ENCODE assay signal across 8 mouse cellular contexts in the genomic region with DNA sequence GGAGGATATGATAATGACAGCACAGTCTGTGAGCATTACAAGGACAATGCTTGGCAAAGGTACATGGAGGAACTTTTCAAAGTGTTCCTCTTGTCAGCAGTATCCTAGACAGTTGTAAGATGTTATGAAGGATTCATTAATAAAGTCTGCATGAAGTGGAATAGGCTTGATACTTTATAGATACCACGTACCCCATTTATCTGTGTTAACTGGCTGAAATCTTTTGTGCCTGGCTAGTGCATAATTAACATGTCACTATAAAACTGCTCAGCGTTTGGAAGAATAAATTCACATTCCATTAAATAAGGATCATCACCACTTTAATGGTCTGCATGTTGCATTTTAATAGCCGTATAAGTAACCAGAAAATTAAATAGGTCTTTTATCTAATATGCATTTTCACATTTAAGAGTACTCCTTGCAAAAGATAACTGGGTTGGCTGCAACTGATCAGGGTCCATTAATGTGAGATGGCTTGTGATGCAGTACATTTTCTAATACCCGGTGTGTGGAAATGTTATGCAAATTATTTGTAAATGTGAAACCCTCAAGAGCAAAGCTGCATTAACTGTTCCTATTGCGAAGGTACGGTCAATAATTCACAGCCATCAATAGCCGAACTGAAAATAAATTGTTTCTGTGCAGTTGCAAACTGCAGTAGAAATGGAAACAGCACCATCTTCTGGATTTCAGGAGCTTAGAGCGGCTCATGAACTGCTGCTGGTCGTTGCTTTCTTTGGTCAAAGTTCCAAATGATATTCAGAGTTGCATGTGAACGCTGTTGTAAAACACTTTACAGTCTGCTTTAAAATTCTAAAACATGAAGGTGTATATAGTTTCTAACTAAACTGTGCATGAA.
DNase-seq lines count a peak whose midpoint lies in the region; ATAC-seq and TF ChIP-seq lines count a peak whose summit lies in the region.

No protein-coding gene starts in this region.

- peak; percentile 88 for TF ChIP-seq CTCF in hindbrain, postnatal 0 days (IDR thresholded peaks at IDR 0.05; ENCODE audit: low read depth)

- no peaks in the 10 kb centered on the region for H3K9me3 ChIP-seq in kidney, embryonic 16.5 days (ENCODE audit: low read length)
- H3K9me3 ChIP-seq in hindbrain, postnatal 0 days (ENCODE audit: low read length) = no peaks in the 10 kb centered on the region
- no peaks in the 10 kb centered on the region for H3K9me3 ChIP-seq in neural tube, embryonic 14.5 days (ENCODE audit: control insufficient read depth, low read length)

- H3K27me3 ChIP-seq in kidney, embryonic 16.5 days (ENCODE audit: insufficient read depth, low read length) = no peaks in the 10 kb centered on the region
- no peaks in the 10 kb centered on the region for H3K27me3 ChIP-seq in hindbrain, postnatal 0 days (ENCODE audit: insufficient read depth, low read length)
- H3K27me3 ChIP-seq in neural tube, embryonic 14.5 days (ENCODE audit: control insufficient read depth, insufficient read depth, low read length) = no peaks in the 10 kb centered on the region

- no peaks in the 10 kb centered on the region for H3K4me1 ChIP-seq in kidney, embryonic 16.5 days (ENCODE audit: insufficient read depth, low read length)
- H3K4me1 ChIP-seq in hindbrain, postnatal 0 days (ENCODE audit: insufficient read depth, low read length) = no peaks in the 10 kb centered on the region
- H3K4me1 ChIP-seq in neural tube, embryonic 14.5 days (ENCODE audit: control insufficient read depth, insufficient read depth, low read length) = no peaks in the 10 kb centered on the region

- H3K4me3 ChIP-seq in kidney, embryonic 16.5 days (ENCODE audit: low read length) = 0 out of 2 replicates have a peak overlapping the region, but pooled peaks have one; percentile 24
- H3K4me3 ChIP-seq in hindbrain, postnatal 0 days (ENCODE audit: low read length) = peak overlapping the region; percentile 28
- peak overlapping the region; percentile 22; the same call in 1 of the 2 replicates for H3K4me3 ChIP-seq in neural tube, embryonic 14.5 days (ENCODE audit: low read depth, low read length)

- no peak for ATAC-seq in kidney, embryonic 16.5 days (ENCODE audit: low FRiP score, low TSS enrichment)
- 0 out of 2 replicates have a peak, but pooled peaks have one; percentile 53 for ATAC-seq in hindbrain, postnatal 0 days
- peak; percentile 81 for ATAC-seq in neural tube, embryonic 14.5 days (ENCODE audit: low read depth)
- ATAC-seq in inflammation-experienced regulatory T-cells, adult 6 months = no peak

- H3K36me3 ChIP-seq in kidney, embryonic 16.5 days (ENCODE audit: insufficient read depth, low read length) = no peaks in the 10 kb centered on the region
- no peaks in the 10 kb centered on the region for H3K36me3 ChIP-seq in hindbrain, postnatal 0 days (ENCODE audit: insufficient read depth, low read length)
- H3K36me3 ChIP-seq in neural tube, embryonic 14.5 days (ENCODE audit: control insufficient read depth, insufficient read depth, low read length) = no peaks in the 10 kb centered on the region

- no peak for DNase-seq in kidney, adult 11 months
- DNase-seq in embryo, embryonic 11 days = peak; percentile 59
- peak; percentile 88 for DNase-seq in hindbrain, postnatal 0 days (ENCODE audit: low spot score)
- DNase-seq in urinary bladder, postnatal 10 days (ENCODE audit: low spot score) = no peak
- DNase-seq in heart, adult 9 months (ENCODE audit: low spot score in 2 of 2) = no peak

- no peak overlapping the region for H3K9ac ChIP-seq in kidney, embryonic 16.5 days (replicated peaks; ENCODE audit: low read length)
- H3K9ac ChIP-seq in hindbrain, postnatal 0 days (replicated peaks; ENCODE audit: low read length) = no peak overlapping the region; the same call in 1 of the 2 replicates
- no peak overlapping the region for H3K9ac ChIP-seq in neural tube, embryonic 14.5 days (replicated peaks; ENCODE audit: low read depth, low read length)

- 52% methylated on average over 10 of the region's 10 CpGs for WGBS in kidney, embryonic 16.5 days
- 29% methylated on average over 10 of the region's 10 CpGs for WGBS in hindbrain, postnatal 0 days
- 23% methylated on average over 10 of the region's 10 CpGs for WGBS in neural tube, embryonic 14.5 days

- H3K27ac ChIP-seq in kidney, embryonic 16.5 days (ENCODE audit: low read length) = no peak overlapping the region
- no peak overlapping the region for H3K27ac ChIP-seq in hindbrain, postnatal 0 days
- no peak overlapping the region for H3K27ac ChIP-seq in neural tube, embryonic 14.5 days (ENCODE audit: low read depth, low read length)

- no peak overlapping the region for H3K4me2 ChIP-seq in kidney, embryonic 16.5 days (replicated peaks; ENCODE audit: low read depth, low read length)
- H3K4me2 ChIP-seq in hindbrain, postnatal 0 days (ENCODE audit: low read depth, low read length) = peak overlapping the region; percentile 50
- peak overlapping the region; percentile 45 for H3K4me2 ChIP-seq in neural tube, embryonic 14.5 days (ENCODE audit: low read depth, low read length)

Comparison
In these comparisons a context has a peak if more than half of its experiments do, and no peak if none do; other contexts are left out.
1. ATAC-seq: peak in hindbrain, postnatal 0 days (single experiment) and neural tube, embryonic 14.5 days (single experiment); none in kidney, embryonic 16.5 days (single experiment) and inflammation-experienced regulatory T-cells, adult 6 months (single experiment).
2. DNase-seq: peak in embryo, embryonic 11 days (single experiment) and hindbrain, postnatal 0 days (single experiment); none in kidney, adult 11 months (single experiment), urinary bladder, postnatal 10 days (single experiment) and heart, adult 9 months (0 of 2).
3. Peak in every context shown above with its lines, with median percentiles within 50 percentile points of each other: H3K4me3 ChIP-seq.